Mouse (Mus musculus): ENCODE data around the gene Sirt3. TPM values are rescaled to one million over a fixed set of nuclear protein-coding genes. Genes with fewer than 3 reads are reported as not detected.

Sirt3 gene
- polyA plus RNA-seq, 1 experiment from 2014 or later = 40.9 TPM

GRCm38 (mm10) chr7:140834968-140835757 lies 46.9 kb downstream of the Sirt3 start, which contains the start of gene Urah:
Urah (plus strand) TSS chr7:140835018.
- 36% methylated on average over 20 of the region's 20 CpGs for whole genome bisulfite sequencing
- ATAC-seq (ENCODE audit: insufficient number of reproducible peaks, low FRiP score) = no peak
- Histone ChIP-seq H3K4me1 (replicated peaks) (no peaks in the 10 kb centered on the region), H3K4me3 (no peak within 1 kb of the TSS), H3K36me3 (no peaks in the 10 kb centered on the region), H3K27ac (ENCODE audit: poor library complexity, severe bottlenecking) (no peak within 1 kb of the TSS), H3K27me3 (replicated peaks) (peaks cover 56% of the 10 kb centered on the region), H3K9ac (no peak within 1 kb of the TSS), H3K9me3 (replicated peaks) (no peaks in the 10 kb centered on the region), H3K4me2 (no peak within 1 kb of the TSS)

- no peaks in the 10 kb centered on the region for H3K36me3 ChIP-seq
- H3K27ac ChIP-seq (ENCODE audit: poor library complexity, severe bottlenecking) = no peak overlapping the region
- WGBS = 66% methylated on average over 4 of the region's 4 CpGs
- no peak overlapping the region for H3K9ac ChIP-seq
- no peaks in the 10 kb centered on the region for H3K9me3 ChIP-seq (replicated peaks)
- no peak for ATAC-seq (ENCODE audit: insufficient number of reproducible peaks, low FRiP score)
- no peaks in the 10 kb centered on the region for H3K4me1 ChIP-seq (replicated peaks)
- H3K4me2 ChIP-seq = no peak overlapping the region
- H3K4me3 ChIP-seq = no peak overlapping the region
- peaks cover 40% of the 10 kb centered on the region for H3K27me3 ChIP-seq (replicated peaks)
Observed at GRCm38 (mm10) chr7:140833341-140833740, 48.8 kb downstream of the Sirt3 start.

DNA sequence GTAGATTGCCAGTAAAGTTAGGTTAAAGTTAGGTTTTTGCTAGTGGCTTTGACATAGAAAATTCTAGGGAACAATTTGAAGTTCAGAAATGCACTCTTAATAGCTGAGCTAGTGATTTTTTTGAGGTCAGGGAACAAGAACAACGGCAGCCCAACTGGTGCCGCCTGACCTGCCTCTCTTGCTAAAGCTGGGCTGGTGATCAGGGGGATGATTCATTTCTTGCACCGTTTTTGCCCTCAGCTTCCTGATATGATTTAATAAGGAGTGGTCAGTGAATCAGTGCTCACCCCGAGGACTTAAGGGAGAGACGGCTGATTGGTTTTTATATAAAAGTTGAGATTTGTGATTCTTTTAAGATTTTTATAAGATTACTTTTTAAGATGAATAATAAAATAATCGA lies 50.7 kb downstream of the Sirt3 start:
- peaks cover 25% of the 10 kb centered on the region for H3K27me3 ChIP-seq (replicated peaks)
- H3K4me1 ChIP-seq (replicated peaks) = no peaks in the 10 kb centered on the region
- H3K36me3 ChIP-seq = no peaks in the 10 kb centered on the region
- no peak overlapping the region for H3K27ac ChIP-seq (ENCODE audit: poor library complexity, severe bottlenecking)
- no peaks in the 10 kb centered on the region for H3K9me3 ChIP-seq (replicated peaks)
- no peak overlapping the region for H3K9ac ChIP-seq
- WGBS = 65% methylated on average over 6 of the region's 6 CpGs
- no peak overlapping the region for H3K4me2 ChIP-seq
- no peak overlapping the region for H3K4me3 ChIP-seq
- ATAC-seq (ENCODE audit: insufficient number of reproducible peaks, low FRiP score) = no peak

DNA sequence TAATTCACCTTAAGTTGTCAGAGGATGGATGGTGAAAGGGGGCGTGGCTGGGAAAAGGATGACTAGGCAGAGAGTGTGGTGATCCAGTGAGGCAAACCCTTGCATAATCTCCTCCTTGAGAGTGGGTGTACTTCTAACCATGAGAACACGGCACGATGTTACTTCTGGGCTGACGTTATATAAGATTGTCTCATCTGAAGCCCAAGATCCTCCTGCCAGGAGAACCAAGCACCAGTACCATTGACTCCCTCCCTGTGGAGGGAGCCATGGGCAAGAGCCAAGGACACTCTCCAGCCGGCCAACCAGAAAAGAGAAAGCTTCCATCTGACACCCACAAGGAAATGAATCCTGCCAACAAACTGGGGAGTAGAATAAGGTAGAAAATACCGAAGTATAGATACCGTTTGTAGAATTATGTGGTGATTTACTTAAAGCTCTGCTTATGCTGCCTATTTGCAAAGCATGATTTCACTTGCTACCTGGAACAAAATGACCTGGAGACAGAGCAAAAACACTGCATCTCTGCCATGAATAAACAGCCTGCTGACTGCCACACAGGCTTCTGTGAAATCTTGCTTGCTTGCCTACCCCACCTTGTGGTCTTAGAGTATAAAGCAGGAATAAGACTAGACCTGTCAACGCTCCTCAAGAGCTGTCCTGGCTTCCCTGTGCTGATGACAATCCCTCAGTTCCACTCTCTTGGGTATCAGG lies 53.8 kb downstream of the Sirt3 start:
- Histone ChIP-seq H3K4me3 (no peak overlapping the region), H3K4me2 (peak overlapping the region; percentile 8; the same call in 1 of the 2 replicates), H3K27me3 (replicated peaks) (peaks cover 10% of the 10 kb centered on the region), H3K9ac (no peak overlapping the region), H3K27ac (ENCODE audit: poor library complexity, severe bottlenecking) (no peak overlapping the region), H3K36me3 (no peaks in the 10 kb centered on the region), H3K4me1 (replicated peaks) (no peaks in the 10 kb centered on the region), H3K9me3 (replicated peaks) (no peaks in the 10 kb centered on the region)
- WGBS = 26% methylated on average over 8 of the region's 8 CpGs
- ATAC-seq (ENCODE audit: insufficient number of reproducible peaks, low FRiP score) = no peak

DNA sequence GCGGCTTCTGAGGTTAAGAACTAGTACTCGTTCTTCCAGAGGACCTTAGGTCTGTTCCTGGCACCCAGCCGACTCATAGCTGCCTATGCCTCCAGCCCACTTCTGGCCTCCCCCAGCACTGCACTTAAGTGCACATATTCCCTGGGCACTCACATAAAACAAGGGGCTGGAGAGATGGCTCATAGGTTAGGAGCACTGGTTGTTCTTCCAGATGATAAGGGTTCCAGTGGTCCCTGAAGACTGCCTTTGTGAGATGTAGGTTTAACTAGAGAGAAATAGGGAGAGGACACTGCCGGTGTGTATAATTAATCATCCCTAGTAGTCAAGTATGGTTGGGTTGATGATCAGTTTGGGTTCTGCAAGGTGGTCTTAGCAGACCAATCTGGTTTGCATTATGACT lies 59.4 kb downstream of the Sirt3 start:
- Histone ChIP-seq H3K36me3 (no peaks in the 10 kb centered on the region), H3K27ac (ENCODE audit: poor library complexity, severe bottlenecking) (no peak overlapping the region), H3K4me3 (no peak overlapping the region), H3K4me1 (replicated peaks) (peaks cover 10% of the 10 kb centered on the region; the same call in 1 of the 2 replicates), H3K4me2 (no peak overlapping the region), H3K9ac (no peak overlapping the region), H3K27me3 (replicated peaks) (peaks cover 5% of the 10 kb centered on the region), H3K9me3 (replicated peaks) (no peaks in the 10 kb centered on the region)
- WGBS = 87% methylated on average over 4 of the region's 4 CpGs
- ATAC-seq (ENCODE audit: insufficient number of reproducible peaks, low FRiP score) = no peak

- Histone ChIP-seq H3K27me3 (replicated peaks) (peaks cover 5% of the 10 kb centered on the region), H3K4me2 (peak within 1 kb of the TSS; percentile 86), H3K9me3 (replicated peaks) (no peaks in the 10 kb centered on the region), H3K4me1 (replicated peaks) (peaks cover 10% of the 10 kb centered on the region; the same call in 1 of the 2 replicates), H3K27ac (ENCODE audit: poor library complexity, severe bottlenecking) (no peak within 1 kb of the TSS), H3K9ac (peak within 1 kb of the TSS; percentile 72), H3K4me3 (peak within 1 kb of the TSS; percentile 54), H3K36me3 (no peaks in the 10 kb centered on the region)
- WGBS = 3% methylated on average over 21 of the region's 21 CpGs
- peak; percentile 53; the same call in 1 of the 2 replicates for ATAC-seq (ENCODE audit: insufficient number of reproducible peaks, low FRiP score)
Observed at GRCm38 (mm10) chr7:140821653-140822329, 60.3 kb downstream of the Sirt3 start, which contains the start of gene Zfp941. Zfp941 (minus strand) TSS chr7:140822178.

GRCm38 (mm10) chr7:140821305-140821652 lies 60.8 kb downstream of the Sirt3 start:
- no peak overlapping the region for H3K27ac ChIP-seq (ENCODE audit: poor library complexity, severe bottlenecking)
- H3K9ac ChIP-seq = no peak overlapping the region
- H3K9me3 ChIP-seq (replicated peaks) = no peaks in the 10 kb centered on the region
- 52% methylated on average over 5 of the region's 5 CpGs for WGBS
- peaks cover 10% of the 10 kb centered on the region; the same call in 1 of the 2 replicates for H3K4me1 ChIP-seq (replicated peaks)
- H3K4me2 ChIP-seq = peak overlapping the region; percentile 86
- peak overlapping the region; percentile 54 for H3K4me3 ChIP-seq
- no peaks in the 10 kb centered on the region for H3K36me3 ChIP-seq
- peaks cover 5% of the 10 kb centered on the region for H3K27me3 ChIP-seq (replicated peaks)
- no peak for ATAC-seq (ENCODE audit: insufficient number of reproducible peaks, low FRiP score)

GRCm38 (mm10) chr7:140820173-140820572 lies 61.9 kb downstream of the Sirt3 start:
- 72% methylated on average over 4 of the region's 4 CpGs for WGBS
- Histone ChIP-seq H3K4me2 (no peak overlapping the region), H3K9me3 (replicated peaks) (no peaks in the 10 kb centered on the region), H3K27ac (ENCODE audit: poor library complexity, severe bottlenecking) (no peak overlapping the region), H3K4me3 (no peak overlapping the region), H3K36me3 (no peaks in the 10 kb centered on the region), H3K4me1 (replicated peaks) (peaks cover 10% of the 10 kb centered on the region; the same call in 1 of the 2 replicates), H3K27me3 (replicated peaks) (peaks cover 5% of the 10 kb centered on the region), H3K9ac (no peak overlapping the region)
- ATAC-seq (ENCODE audit: insufficient number of reproducible peaks, low FRiP score) = no peak

Other genes with a start within 250 kb of the Sirt3 start
- not detected in 2 replicates for gene Olfr53, start 235.9 kb downstream of the Sirt3 start, polyA plus RNA-seq (2016; fragmentation: Nextera tagmentation; extraction: Ambion mirVana)
- not detected in 2 replicates for gene Olfr539, start 222.4 kb downstream of the Sirt3 start, polyA plus RNA-seq (2016; fragmentation: Nextera tagmentation; extraction: Ambion mirVana)
- gene Olfr45, start 200.4 kb downstream of the Sirt3 start, polyA plus RNA-seq (2016; fragmentation: Nextera tagmentation; extraction: Ambion mirVana) = not detected in 2 replicates
- gene Olfr541, start 185.0 kb downstream of the Sirt3 start, polyA plus RNA-seq (2016; fragmentation: Nextera tagmentation; extraction: Ambion mirVana) = not detected in 2 replicates
- not detected in 2 replicates for gene Cyp2e1, start 118.6 kb downstream of the Sirt3 start, polyA plus RNA-seq (2016; fragmentation: Nextera tagmentation; extraction: Ambion mirVana)
- 0.13 and 0.31 TPM in 2 replicates for gene Syce1, start 94.5 kb downstream of the Sirt3 start, polyA plus RNA-seq (2016; fragmentation: Nextera tagmentation; extraction: Ambion mirVana)
- 0.95 and 0.96 TPM in 2 replicates for gene Zfp941, start 60.1 kb downstream of the Sirt3 start, polyA plus RNA-seq (2016; fragmentation: Nextera tagmentation; extraction: Ambion mirVana)
- gene Urah, start 47.3 kb downstream of the Sirt3 start, polyA plus RNA-seq (2016; fragmentation: Nextera tagmentation; extraction: Ambion mirVana) = 0.55 TPM in 1 of 2 replicates, not detected in the other
- gene Scgb1c1, start 36.8 kb downstream of the Sirt3 start, polyA plus RNA-seq (2016; fragmentation: Nextera tagmentation; extraction: Ambion mirVana) = not detected in 2 replicates
- not detected in 2 replicates for gene Odf3, start 34.5 kb downstream of the Sirt3 start, polyA plus RNA-seq (2016; fragmentation: Nextera tagmentation; extraction: Ambion mirVana)
- not detected in 2 replicates for gene Gm45785, start 26.0 kb downstream of the Sirt3 start, polyA plus RNA-seq (2016; fragmentation: Nextera tagmentation; extraction: Ambion mirVana)
- gene Ric8a, start 25.4 kb downstream of the Sirt3 start, polyA plus RNA-seq (2016; fragmentation: Nextera tagmentation; extraction: Ambion mirVana) = 42.7 and 48.0 TPM in 2 replicates
- gene Bet1l, start 24.7 kb downstream of the Sirt3 start, polyA plus RNA-seq (2016; fragmentation: Nextera tagmentation; extraction: Ambion mirVana) = 27.7 and 29.3 TPM in 2 replicates
- gene Psmd13, start 341 bp downstream of the Sirt3 start, polyA plus RNA-seq (2016; fragmentation: Nextera tagmentation; extraction: Ambion mirVana) = 187 and 188 TPM in 2 replicates
- 93.0 and 102 TPM in 2 replicates for gene Cox8b, start 18.1 kb upstream of the Sirt3 start, polyA plus RNA-seq (2016; fragmentation: Nextera tagmentation; extraction: Ambion mirVana)
- gene Nlrp6, start 38.6 kb upstream of the Sirt3 start, polyA plus RNA-seq (2016; fragmentation: Nextera tagmentation; extraction: Ambion mirVana) = 0.23 TPM in 1 of 2 replicates, not detected in the other
- 13.7 and 13.9 TPM in 2 replicates for gene Pgghg, start 59.1 kb upstream of the Sirt3 start, polyA plus RNA-seq (2016; fragmentation: Nextera tagmentation; extraction: Ambion mirVana)
- gene Ifitm5, start 68.0 kb upstream of the Sirt3 start, polyA plus RNA-seq (2016; fragmentation: Nextera tagmentation; extraction: Ambion mirVana) = 1.8 and 2.0 TPM in 2 replicates
- not detected in 2 replicates for gene Gm45717, start 73.6 kb upstream of the Sirt3 start, polyA plus RNA-seq (2016; fragmentation: Nextera tagmentation; extraction: Ambion mirVana)
- 442 and 446 TPM in 2 replicates for gene Ifitm2, start 73.7 kb upstream of the Sirt3 start, polyA plus RNA-seq (2016; fragmentation: Nextera tagmentation; extraction: Ambion mirVana)
- 3.0 and 3.1 TPM in 2 replicates for gene Ifitm1, start 84.9 kb upstream of the Sirt3 start, polyA plus RNA-seq (2016; fragmentation: Nextera tagmentation; extraction: Ambion mirVana)
- gene Ifitm3, start 128.5 kb upstream of the Sirt3 start, polyA plus RNA-seq (2016; fragmentation: Nextera tagmentation; extraction: Ambion mirVana) = 41.8 and 41.9 TPM in 2 replicates
- gene Ifitm6, start 135.6 kb upstream of the Sirt3 start, polyA plus RNA-seq (2016; fragmentation: Nextera tagmentation; extraction: Ambion mirVana) = not detected in 2 replicates
- not detected in 2 replicates for gene Gm17387, start 146.8 kb upstream of the Sirt3 start, polyA plus RNA-seq (2016; fragmentation: Nextera tagmentation; extraction: Ambion mirVana)
- 2.0 and 2.5 TPM in 2 replicates for gene B4galnt4, start 178.8 kb upstream of the Sirt3 start, polyA plus RNA-seq (2016; fragmentation: Nextera tagmentation; extraction: Ambion mirVana)
- 0.41 and 0.50 TPM in 2 replicates for gene Pkp3, start 195.9 kb upstream of the Sirt3 start, polyA plus RNA-seq (2016; fragmentation: Nextera tagmentation; extraction: Ambion mirVana)
- gene Sigirr, start 218.3 kb upstream of the Sirt3 start, polyA plus RNA-seq (2016; fragmentation: Nextera tagmentation; extraction: Ambion mirVana) = 2.2 and 2.9 TPM in 2 replicates
- 0.09 and 0.30 TPM in 2 replicates for gene Ano9, start 235.5 kb upstream of the Sirt3 start, polyA plus RNA-seq (2016; fragmentation: Nextera tagmentation; extraction: Ambion mirVana)
- 58.0 and 65.9 TPM in 2 replicates for gene Ptdss2, start 240.1 kb upstream of the Sirt3 start, polyA plus RNA-seq (2016; fragmentation: Nextera tagmentation; extraction: Ambion mirVana)